Mouse (Mus musculus): Measurements from ENCODE around the gene Far2.

- TF ChIP-seq GATA1 (IDR thresholded peaks at IDR 0.05; ENCODE audit: borderline replicate concordance, low read length) (no peak), CTCF (IDR thresholded peaks at IDR 0.05; ENCODE audit: low read depth, low read length) (no peak), POLR2AphosphoS5 (IDR thresholded peaks at IDR 0.05; ENCODE audit: insufficient replicate concordance, low read depth, low read length) (no peak), GATA2 (IDR thresholded peaks at IDR 0.05; ENCODE audit: borderline replicate concordance, low read depth, low read length) (no peak)
Observed at GRCm38 (mm10) chr6:148101977-148102376, 54.9 kb downstream of the Far2 start.

Measured in G1E (cell line).